Mouse (Mus musculus) liver, postnatal 0 days (tissue): ENCODE results near the gene Nkx2-5.

Source experiments
- CTCF ChIP-seq: sonication (generic); IDR thresholded peaks from 2 replicates; pipeline ENCODE4 v1.5.1; 2016; ENCODE audit warnings: antibody characterized with exemption, low read depth
- EP300 ChIP-seq: IDR thresholded peaks from 2 replicates; pipeline ENCODE4 v1.6.1; 2016; ENCODE audit warnings: antibody characterized with exemption, low read depth, mild to moderate bottlenecking

DNA sequence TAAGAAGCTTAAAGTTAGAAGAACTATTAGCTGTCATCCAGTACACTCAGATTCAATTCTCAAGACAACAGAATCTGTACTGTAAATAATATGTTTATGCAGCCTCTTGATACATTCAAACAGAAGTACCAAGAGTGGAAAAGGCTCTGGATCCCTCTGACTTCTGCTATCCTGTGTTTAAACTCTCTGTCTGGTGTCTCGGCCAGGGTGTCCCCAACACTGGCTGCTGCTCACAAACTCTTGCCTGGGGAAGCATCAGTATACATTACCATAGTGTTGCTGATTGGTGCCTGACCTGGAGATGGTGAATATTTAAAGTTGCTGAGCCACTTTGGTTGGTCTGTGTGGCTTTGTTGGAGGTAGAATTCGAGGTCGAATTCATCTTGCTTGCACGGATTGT, 17.0 kb upstream of the Nkx2-5 start:
- no peak for TF ChIP-seq EP300
- no peak for TF ChIP-seq CTCF
